Mouse (Mus musculus) liver, adult 2 months (tissue): ENCODE measurements around the gene Dmd.

Experiments used
- CTCF ChIP-seq: fragments of 200-500 bp; IDR thresholded peaks from 2 replicates; pipeline ENCODE4 v1.5.1; 2011; ENCODE audit warnings: low read depth, low read length, control low read depth
- POLR2A ChIP-seq: fragments of 200-500 bp; IDR thresholded peaks from 2 replicates; pipeline ENCODE4 v1.6.1; 2011; ENCODE audit warnings: low read length, control low read depth; ENCODE audit not compliant: insufficient read depth; ENCODE audit errors: extremely low read depth

GRCm38 (mm10) chrX:85073602-85074001 lies 2124.9 kb downstream of the Dmd start:
- TF ChIP-seq CTCF (no peak), POLR2A (no peak)
